Comparison of ENCODE assay signal across 8 mouse cellular contexts in the genomic region with DNA sequence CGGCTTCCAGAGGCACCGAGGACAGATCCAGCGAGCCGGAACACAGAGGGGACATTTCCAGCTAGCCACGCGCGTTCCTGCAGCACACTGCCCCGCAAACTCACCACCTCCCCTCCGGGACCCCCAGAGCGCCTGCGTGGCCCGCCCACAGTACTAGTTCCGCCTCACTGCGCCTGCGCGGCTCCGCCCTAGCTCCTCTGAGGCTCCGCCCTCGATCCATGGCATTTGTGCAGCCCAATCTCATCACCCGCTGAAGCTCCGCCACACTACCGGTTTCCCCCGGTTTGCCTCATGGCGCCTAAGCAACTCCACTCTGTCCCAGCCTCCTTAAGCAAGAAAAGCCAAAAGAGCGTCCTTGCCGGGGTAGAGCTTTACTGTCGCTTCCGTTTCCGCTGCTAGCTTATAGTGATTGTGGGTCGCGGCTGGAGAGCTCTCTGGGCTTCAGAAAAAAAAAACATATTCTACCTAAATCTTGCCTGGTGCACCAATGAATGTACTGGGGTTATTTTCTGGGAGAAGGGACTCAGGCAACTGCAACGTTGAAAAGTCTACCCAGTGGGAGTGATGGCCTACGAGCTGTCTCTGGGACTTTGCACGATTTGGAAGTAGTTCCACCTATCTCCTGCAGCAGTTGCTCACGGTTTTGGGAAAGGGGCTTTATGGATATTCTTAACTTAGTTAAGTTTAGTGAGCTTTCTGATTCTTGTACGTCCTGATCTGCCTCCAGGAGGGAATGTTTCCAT. TPM values are rescaled to one million over a fixed set of nuclear protein-coding genes. Genes with fewer than 3 reads are reported as not detected.
DNase-seq lines count a peak whose midpoint lies in the region; ATAC-seq lines count a peak whose summit lies in the region.

A gene (minus strand): TSS at position 163 of the 743 bp plus-strand sequence.

- H3K4me2 ChIP-seq in intestine, embryonic 14.5 days (ENCODE audit: low read length) = peak within 1 kb of the TSS; percentile 87

- peak within 1 kb of the TSS; percentile 91 for H3K27ac ChIP-seq in intestine, embryonic 14.5 days (ENCODE audit: low read depth)

- H3K36me3 ChIP-seq in intestine, embryonic 14.5 days (ENCODE audit: control insufficient read depth, insufficient read depth, low read length) = no peaks in the 10 kb centered on the region

- peak; percentile 99 to 100 for DNase-seq in adrenal gland, adult (ENCODE audit: inconsistent age in 2 of 2, low spot score in 1 of 2)
- DNase-seq in embryo, embryonic 10.5 days (ENCODE audit: low spot score) = peak; percentile 98
- DNase-seq in gastrocnemius, postnatal 25 days = peak; percentile 97
- peak; percentile 99 for DNase-seq in intestine, embryonic 14.5 days (ENCODE audit: low spot score)
- peak; percentile 99 for DNase-seq in left cerebral cortex, postnatal 14 days (ENCODE audit: low spot score in 2 of 2)
- DNase-seq in mesoderm, embryonic 11.5 days (ENCODE audit: low read depth, low spot score) = peak; percentile 97
- peak; percentile 97 to 98 for DNase-seq in right cerebral cortex, postnatal 36 days (ENCODE audit: low spot score in 2 of 2)
- DNase-seq in yolk sac, embryonic 10.5 days (ENCODE audit: low spot score) = peak; percentile 97

- peak within 1 kb of the TSS; percentile 64 for H3K4me3 ChIP-seq in intestine, embryonic 14.5 days (ENCODE audit: low read depth, low read length)

- H3K4me1 ChIP-seq in intestine, embryonic 14.5 days (replicated peaks; ENCODE audit: control insufficient read depth, insufficient read depth, low read length) = peaks cover 8% of the 10 kb centered on the region

- ATAC-seq in intestine, embryonic 14.5 days (replicated peaks; ENCODE audit: low FRiP score, low TSS enrichment, low read depth) = peak; percentile 89

- H3K27me3 ChIP-seq in intestine, embryonic 14.5 days (replicated peaks; ENCODE audit: control insufficient read depth, insufficient read depth, low read length) = no peaks in the 10 kb centered on the region

- intact Hi-C loops in left cerebral cortex, postnatal 14 days (cut with DNase I) = loop anchor here (5.0 kb wide), 1 partner anchor 74 kb away; no protein-coding TSS in a partner anchor

- WGBS in intestine, embryonic 14.5 days = 3% methylated on average over 35 of the region's 36 CpGs

- peak within 1 kb of the TSS; percentile 74 for H3K9ac ChIP-seq in intestine, embryonic 14.5 days (ENCODE audit: low read length)

- no peaks in the 10 kb centered on the region for H3K9me3 ChIP-seq in intestine, embryonic 14.5 days (ENCODE audit: control insufficient read depth, low read length)

RNA-seq across cellular contexts. Expression of the gene that starts here (rescaled TPM):
- 10 to 100 TPM; 34.0 to 43.9 TPM for total RNA-seq in gastrocnemius, postnatal 25 days (2021)
- polyA plus RNA-seq in intestine, embryonic 14.5 days (2014; fragmentation: Nextera tagmentation; extraction: Ambion mirVana) = 38.5 and 38.7 TPM in 2 replicates
- total RNA-seq in left cerebral cortex, postnatal 14 days (2021) = 10 to 100 TPM; 21.7 to 22.2 TPM

Comparison
In these comparisons a context has a peak if more than half of its experiments do, and no peak if none do; other contexts are left out.
1. Peak in every context shown above with its lines: DNase-seq, ATAC-seq, H3K4me3 ChIP-seq and H3K27ac ChIP-seq.